Mouse (Mus musculus) cerebral cortex, adult 2 months (tissue): ENCODE results near the gene Fam196b.

Experiments
- WGBS: fragments of 180-500 bp; shearing (Covaris S2); methylation state at CpG from one replicate; pipeline ENCODE4 v1.1.7; 2018; 5-methylcytosine and 5-hydroxymethylcytosine counted together

Gene Fam196b

DNA sequence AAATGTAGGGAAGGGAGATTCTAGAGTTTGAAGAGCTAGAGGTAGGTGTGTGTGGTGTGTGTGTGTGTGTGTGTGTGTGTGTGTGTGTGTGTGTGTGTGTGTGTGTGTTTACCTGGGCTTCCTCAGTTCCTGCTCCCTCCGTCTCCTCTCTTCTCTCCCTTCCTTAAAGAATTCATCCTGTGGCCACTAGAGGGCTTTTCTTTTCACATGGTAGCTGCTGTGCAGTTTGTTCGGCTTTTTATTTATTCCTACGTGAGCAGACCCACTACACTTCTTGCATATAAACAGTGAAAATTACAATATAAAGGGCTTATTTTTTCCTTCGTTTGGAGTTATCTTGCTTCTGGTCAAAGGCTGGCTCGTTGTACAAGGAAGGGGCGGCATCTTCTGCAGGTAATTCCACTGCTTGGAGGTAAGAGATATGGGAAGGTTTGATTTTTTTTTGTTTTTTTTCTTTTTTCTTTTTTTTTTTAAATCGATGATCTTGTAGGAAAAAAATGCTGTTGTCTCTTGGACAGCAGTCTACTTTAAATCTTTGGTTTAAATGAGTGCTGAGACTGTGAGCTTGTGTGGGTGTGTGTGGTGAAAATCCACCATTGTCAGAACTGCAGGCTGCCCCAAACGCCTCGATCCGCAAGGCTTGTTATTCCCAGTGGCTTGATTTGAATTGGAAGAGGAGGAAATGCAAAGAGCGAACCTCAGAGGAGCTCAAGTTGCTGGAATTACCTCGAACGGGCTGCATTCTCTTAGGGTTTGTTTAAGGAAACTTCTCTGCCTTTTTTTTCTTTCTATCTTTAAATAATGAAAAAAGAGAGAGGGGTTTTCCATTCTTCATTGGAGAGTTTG is at the start of gene Fam196b:
Gene Fam196b (plus strand): TSS at position 289 of the 846 bp plus-strand sequence.
- WGBS = 9% methylated on average over 13 of the region's 13 CpGs

DNA sequence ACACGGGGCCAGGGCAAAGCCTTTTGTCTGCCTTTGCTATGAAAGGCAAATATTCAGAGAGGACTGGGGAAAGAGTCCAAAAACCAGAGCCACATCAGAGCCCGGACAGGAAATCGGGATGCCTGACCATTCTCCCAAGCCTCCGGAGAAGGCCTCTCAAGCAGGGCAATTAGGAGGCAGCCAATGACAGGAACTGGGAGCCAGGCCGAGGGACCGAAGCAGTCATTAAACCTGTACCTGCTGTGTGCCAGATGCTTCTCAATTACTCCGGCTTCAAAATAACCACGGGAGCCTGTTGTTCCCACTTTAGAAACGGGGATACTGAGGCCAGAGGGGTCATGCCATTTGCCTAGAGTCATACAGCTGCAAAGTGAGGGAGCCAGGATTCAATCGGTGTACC is 42.6 kb upstream of the Fam196b start:
- WGBS = 49% methylated on average over 10 of the region's 10 CpGs

DNA sequence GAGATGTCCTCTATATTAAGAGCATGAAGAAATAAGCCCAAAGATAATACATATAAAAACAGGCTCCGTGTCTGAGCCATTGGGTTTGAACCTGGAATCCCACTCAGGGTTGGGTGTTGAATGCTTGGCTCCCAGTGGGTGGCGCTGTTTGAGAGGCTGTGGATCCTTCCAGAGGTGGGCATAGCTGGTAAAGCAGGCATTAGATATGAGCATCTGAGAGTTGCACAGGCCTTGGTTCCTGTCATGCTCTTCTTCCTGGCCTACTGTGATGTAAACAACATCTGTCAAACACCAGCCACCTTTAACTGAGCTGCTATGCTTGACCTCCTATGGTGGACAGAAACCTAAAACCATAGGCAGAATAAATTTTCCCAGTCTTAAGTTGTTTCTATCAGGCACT is 38.7 kb upstream of the Fam196b start:
- 67% methylated on average over 2 of the region's 2 CpGs for WGBS

DNA sequence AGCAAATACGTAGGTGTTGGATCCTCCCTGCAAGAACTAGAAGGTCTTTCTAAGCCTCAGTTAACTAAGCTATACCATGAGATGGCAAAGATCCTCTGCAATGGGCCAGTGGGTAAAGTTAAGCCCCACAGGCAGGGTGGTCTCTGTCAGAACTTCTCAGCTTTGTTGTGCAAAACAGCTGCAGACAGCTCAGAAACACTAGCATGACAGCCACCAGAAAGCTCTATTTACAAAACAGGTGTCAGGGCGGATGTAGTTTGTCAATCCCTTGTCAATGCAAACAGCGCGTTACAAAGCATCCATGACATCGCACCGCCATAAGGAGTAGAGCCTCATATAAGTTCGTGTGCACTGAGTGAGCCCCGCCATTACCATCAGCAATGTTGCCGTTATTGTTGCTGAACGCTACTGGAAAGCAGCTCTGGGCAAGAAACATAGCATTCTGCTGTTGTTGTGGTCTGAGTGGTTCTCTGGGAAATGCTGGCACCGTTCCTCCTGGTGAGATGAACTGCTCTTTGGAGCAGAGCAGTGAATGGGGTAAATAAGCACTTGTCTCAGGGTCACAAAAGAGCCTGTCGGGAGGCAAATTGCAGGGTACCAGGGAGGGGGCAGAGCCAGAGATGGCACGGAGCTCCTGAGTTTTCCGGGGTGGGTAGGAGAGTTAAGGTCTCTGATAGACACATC is 38.1 kb upstream of the Fam196b start:
- 44% methylated on average over 14 of the region's 14 CpGs for WGBS

DNA sequence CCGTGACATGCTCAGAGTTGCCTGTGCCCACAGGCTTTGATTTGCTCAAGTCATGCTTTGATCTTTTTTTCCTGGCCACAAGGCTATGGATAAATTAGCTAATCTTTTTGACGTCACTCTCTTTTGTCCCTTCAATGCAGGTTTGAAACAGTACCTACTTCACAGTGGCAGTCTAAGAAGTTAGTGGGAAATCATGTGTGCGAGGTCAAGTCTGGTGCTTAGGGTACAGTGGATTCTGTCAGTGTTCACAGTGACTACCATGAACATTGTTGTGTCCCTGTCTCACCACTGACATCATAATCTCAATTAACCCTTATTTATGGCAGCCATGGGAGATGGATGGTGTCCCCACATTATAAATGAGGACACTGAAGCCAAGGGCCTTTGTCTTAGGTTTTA is 37.6 kb upstream of the Fam196b start:
- WGBS = 62% methylated on average over 3 of the region's 3 CpGs

DNA sequence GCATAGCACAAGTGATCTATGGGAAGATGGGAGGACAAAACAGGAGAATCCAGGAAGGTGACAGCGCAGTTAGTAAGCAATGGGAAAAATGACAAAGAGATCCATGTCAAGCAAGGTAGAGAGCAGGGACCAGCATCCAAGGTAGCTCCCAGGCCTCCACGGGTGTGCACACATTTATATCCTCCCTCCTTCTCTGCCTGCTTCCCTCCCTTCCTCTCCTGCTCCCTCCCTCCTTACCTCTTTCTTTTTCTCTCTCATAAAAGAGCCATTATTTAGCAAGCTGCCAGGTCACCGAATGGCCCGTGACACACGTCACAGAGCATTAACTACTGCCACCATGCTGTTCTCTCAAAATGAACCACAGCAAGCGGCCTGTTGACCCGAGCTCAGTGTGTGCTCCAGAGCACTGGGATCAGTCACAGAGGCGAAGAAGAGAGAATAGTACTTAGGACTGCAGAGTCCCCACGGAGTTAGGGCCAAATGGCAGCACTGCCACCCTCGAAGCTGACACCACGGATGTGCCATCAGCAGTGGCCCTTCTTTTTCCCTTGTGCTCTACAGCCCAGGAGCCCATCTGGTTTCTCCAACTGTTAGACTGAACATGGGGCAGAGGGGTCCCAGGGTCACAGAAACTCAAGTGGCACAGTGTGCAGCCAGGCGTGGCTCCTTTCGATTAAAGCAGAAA is 30.4 kb upstream of the Fam196b start:
- WGBS = 74% methylated on average over 13 of the region's 13 CpGs

DNA sequence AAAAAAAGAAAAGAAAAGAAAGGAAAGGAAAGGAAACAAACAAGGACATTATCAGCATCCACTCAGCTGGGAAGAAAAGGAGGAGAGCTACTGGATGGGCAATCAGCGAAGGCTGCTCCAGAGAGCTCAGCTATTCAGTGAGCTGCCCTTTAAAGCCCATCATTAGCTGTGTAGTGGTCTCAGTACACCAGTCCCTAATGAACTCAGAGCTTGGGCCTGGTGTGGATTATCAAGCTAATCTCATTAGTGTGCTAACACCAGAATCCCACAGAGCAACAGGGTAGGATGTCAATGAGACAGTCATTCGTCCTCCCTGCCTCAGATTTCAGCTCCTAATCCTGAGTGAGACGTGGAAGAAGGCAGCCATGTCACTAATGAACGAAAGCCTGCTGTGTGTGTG is 24.4 kb upstream of the Fam196b start:
- 75% methylated on average over 4 of the region's 4 CpGs for WGBS

DNA sequence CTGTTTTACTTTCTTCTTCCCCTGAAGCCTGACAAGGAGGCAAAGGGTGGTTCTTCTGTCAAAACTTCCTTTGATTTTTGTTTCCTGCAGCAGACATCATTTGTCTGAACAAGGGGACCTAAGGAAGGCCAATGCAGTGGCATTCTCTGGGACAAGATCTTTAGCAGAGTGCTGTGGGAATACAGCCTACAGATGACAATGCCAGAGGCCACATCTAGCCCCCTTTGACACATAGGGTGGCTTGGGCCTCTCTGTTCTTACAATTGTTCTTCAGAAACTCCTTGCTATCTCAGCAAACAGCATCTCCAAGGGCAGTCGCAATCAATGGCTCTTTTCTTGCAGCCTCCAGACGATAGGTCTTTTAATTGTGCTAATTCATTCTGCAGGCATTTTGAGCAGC is 23.9 kb upstream of the Fam196b start:
- WGBS = 52% methylated on average over 2 of the region's 2 CpGs

DNA sequence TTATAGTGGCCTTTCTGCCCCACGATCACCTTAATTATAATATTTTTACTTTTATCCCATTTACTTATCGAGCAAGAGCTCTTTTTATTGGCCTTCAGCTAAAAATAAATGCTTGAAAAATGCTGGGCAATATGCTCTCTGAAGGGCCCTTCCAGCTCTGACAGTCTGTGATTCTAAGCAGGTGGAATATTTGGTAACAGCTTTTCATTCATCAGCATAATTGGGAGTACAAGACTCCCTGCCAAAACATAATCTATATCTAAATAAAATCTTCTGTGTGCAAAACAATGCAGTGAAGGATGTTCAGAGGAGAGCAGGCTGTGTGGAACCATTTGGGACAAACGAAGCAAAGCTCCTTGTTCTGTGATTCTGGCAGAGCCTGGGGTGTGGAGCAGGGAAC is 23.3 kb upstream of the Fam196b start:
- WGBS = 67% methylated on average over 3 of the region's 3 CpGs

DNA sequence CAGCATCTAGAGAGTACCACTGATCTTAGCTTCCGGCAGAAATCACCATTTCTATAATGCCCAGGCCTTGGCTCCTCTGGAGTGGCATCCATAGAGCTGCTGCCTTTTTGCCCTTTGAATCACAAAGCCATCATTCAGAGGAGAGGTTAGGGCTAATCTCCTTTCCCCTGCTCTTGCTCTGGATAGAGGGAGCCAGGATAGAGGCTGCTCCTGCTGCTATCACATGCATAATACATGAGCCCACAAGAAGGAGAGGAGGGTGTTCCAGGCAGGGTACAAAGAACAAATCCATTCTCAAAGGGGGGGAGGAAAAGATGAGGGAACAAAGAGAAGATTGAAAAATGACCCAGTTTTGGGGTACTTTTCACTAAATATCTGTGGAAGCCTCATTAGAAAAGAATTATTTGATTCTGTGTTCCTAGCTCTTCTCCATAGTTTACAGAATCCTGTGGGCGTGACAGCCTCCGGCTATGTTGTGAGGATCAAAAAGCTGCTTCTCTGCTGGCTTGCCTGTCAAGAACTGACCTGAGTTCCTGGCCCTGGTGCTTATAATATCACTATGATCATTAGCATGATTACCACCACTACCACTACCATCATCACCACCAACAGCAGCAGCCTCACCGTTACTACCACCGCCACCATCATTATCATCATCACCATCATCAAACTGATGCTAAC is 16.8 kb upstream of the Fam196b start:
- 64% methylated on average over 5 of the region's 5 CpGs for WGBS

DNA sequence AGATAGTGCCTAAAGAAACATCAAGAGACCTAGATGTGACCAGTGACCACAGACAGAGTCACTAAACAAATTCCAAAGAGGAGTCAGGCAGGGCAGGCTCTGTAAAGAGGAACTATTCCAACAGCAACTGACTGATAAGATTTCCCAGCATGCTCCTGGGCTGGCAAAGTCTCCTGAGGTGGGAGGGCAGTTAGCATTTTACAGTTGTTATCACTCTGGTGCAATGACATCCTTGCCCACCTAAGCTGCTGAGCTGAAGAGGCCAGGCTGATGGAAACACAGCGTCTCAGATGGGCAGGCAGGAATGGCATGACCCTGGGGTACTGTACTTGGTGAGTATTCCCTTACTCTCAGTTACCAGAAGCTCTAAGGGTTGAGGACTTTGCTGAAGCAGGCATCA is 15.1 kb upstream of the Fam196b start:
- 100% methylated on average over 1 of the region's 1 CpGs for WGBS

DNA sequence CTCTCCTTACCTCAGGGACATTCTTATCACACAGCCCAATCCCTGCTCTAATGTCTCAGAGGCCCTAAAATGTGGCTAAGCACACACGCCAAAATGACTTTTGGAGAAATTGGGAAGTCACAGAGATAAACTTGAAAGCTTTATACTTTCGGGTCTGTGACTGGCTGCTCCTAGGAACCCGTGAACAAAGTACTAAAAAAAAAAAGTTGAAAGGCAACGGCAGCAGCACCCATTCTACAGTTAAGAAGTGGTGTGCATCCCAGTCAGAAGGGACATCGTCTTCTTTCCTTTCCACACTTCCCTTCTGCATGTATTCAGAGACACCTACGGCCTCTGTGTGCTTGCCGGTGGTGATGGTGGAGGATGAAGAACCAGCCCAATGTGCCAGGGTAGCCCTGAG is 14.6 kb upstream of the Fam196b start:
- 92% methylated on average over 7 of the region's 7 CpGs for WGBS

DNA sequence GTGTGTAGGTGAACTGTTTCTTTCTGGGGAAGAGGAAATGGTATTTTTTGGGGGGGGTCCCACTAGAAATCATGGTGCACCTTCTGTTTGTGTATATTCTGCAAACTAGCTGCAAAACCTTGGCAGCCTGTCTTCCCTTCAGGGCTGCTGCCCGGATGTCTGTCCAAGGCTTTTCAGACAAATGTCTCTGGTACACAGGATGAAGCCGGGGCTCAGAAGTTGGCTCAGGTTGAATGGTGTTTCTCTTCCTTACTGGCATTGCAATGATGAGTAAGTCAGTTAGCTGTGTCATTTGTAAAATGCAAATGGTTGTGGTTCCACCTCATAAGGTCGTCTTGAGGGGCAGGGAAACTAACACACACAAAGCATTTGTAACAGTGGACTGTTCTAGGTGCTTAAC is 8.4 kb upstream of the Fam196b start:
- WGBS = 76% methylated on average over 3 of the region's 3 CpGs

DNA sequence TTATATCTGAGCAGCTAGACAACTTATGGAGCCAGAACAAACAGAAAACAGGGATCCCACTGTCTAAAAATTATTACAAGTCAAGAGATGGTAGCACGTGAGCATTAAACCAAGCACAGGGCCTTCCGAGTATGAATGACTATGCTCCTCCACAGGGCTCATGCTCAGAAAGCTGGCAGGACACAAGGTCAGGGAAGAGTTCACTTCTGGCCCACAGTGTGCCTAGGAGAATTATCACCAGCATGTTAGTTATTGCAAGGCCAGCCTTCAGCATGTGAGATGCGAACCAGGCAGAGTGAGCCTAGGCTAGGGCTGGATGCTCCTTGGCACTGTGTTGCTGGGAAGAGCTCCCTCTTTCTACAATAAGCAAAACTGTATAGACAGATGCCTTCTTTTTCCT is 5.9 kb upstream of the Fam196b start:
- 97% methylated on average over 3 of the region's 3 CpGs for WGBS

DNA sequence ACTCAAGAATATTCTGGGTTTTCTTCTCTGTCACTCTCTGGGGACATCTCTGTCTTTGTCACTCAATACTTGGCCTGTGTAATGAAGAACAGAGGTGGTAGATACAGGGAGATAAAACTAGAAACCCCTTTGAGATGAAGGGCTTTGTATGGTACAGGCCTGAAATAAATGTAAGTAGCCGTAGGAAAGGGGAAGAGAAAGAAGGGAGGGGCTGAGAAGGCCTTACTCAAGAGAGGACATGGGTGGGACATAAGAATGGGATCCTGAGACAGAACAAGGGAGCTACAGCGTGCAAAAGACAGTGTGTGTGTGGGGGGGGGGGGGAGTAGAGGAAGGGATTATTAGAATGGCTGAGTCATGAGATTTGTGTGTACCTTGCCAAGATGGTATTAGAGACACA is 5.3 kb upstream of the Fam196b start:
- 80% methylated on average over 2 of the region's 2 CpGs for WGBS

DNA sequence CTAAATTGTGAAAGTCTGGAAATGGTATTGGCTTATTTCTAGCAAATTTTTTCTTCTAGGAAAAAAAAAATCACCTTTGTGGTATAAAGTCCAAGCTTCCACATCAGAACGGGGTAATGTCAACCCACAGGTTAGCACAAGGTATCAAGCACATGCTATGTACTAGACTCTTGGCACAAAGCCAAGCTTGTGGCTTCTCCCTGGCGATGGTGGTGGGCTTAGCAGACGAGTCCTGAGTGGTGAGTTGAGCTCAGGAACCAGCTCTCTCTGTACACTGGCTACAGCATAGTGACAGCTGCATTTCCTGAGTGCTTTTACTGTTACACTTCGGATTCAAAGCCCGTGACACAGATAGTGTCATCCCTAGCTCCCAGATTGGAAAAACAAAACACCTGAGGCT is 2.9 kb upstream of the Fam196b start:
- WGBS = 66% methylated on average over 5 of the region's 5 CpGs

DNA sequence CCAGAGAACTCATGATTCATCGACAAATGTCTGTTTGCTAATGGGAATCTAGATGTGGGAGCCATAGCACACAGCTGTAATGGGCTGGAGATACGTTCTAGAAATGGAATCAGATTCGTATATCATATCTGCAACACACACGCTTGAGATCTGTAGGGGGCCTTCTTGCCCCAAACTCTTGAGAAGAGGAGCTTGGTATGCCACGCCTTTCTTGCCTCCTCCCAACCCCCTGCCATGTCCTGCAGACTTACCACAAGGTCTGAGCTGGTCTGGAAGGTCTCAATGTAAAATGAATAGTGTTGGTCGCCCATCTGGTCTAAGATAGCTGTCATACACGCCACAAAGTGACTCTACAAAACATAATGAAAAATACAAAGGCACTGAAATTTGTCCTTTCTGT is 2.4 kb upstream of the Fam196b start:
- 92% methylated on average over 7 of the region's 7 CpGs for WGBS

DNA sequence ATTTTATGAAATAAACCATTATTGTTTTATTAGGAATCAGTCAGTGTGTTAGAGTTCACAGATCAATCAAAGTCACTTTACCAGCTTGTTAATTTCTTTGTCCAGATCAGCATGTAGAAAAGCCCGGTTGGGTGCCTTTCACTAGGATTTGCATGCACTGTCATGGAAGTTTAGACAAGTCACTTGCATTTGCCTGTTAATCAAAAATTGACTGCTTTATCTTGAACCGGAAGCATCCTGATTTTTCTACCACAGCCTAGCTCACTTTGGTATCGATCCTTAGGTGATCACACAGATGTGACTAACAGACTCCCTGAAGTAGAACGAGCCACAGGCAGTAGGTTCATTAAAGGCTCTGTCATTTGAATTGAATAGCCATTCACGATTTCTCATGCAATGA is 761 bp downstream of the Fam196b start:
- 29% methylated on average over 5 of the region's 5 CpGs for WGBS

DNA sequence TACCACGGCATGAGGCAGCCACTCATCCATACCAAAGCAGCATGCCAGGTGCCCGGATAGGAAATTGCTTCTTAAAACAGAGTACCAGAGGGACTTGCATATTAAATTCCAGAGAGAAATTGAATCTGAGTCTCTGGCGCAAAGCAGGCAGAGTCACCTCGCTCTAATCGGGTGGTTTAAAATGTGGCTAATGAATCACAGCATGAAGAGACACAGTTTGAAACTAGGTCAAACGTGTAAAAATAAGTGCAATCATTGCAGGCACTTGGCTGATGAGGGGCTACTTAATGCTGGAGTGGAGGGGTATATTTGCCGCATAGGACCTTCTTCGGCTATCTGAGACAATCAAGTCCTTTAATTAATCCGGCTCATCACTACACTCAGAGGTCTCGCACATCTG is 1.6 kb downstream of the Fam196b start:
- WGBS = 45% methylated on average over 10 of the region's 10 CpGs

DNA sequence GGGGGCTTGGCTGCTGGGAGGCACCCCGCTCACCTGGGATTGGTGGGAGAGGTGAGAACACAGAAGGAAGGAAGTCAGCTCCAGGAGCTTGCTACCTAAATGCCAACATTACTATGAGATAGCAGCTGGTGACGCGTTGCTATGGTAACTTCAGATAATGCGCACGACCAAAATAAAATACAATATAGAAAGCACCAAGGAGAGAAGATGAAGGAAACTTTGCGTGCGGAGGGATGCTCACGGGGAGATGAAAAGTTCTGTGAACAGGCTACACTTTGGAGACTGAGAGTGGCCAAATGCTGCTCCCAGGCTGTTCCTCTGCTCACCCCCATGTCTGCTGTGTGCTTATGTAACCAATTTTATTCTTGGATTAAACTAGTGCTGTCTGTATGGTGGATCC is 2.4 kb downstream of the Fam196b start:
- 48% methylated on average over 8 of the region's 8 CpGs for WGBS

DNA sequence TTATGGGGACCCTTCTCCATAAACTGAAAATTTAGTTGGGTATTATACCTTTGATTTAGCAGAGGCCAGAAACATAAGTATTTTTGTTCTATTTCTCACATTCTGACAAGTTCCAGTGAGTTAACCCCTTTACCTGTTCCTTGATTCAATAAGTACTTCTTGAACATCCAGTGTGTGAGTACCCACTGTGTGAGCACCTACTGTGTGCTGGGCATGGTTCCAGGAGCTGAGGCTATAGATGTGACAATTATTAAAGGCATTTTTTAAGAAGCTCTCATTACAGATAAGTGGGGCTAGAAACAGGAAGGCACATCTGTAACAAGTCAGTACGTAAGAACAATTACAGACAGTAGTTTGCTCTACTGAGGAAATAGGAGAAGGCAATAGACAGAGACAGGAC is 4.7 kb downstream of the Fam196b start:
- WGBS = 83% methylated on average over 1 of the region's 1 CpGs

DNA sequence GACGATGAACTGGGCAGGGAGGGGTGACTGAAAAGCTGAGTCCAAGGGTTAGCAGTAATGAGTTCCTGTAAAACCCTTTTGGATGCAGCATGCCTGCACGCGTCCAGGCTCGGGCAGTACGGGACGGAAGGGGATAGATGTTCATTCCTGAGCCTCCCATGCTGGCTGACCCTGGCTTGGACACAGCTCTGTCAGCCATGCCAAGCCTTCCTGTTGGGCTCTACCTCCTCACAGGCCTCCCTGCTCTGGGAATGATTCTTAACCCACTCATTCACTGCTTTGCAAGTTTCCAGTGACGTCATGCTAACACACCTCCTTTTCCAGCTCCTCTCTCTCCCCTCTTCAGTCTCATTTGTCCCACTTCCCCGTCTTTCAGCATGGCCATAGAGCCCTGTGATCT is 9.0 kb downstream of the Fam196b start:
- 86% methylated on average over 8 of the region's 8 CpGs for WGBS
